Mouse (Mus musculus) embryonic facial prominence, embryonic 14.5 days (tissue): ENCODE measurements around the gene Rtkn2. TPM values are rescaled to one million over a fixed set of nuclear protein-coding genes. Genes with fewer than 3 reads are reported as not detected.

Source experiments
- ATAC-seq: fragments of 200-750 bp; cut with Nextera tagmentation; 2 replicates; pipeline ENCODE4 v1.8.0; 2017; ENCODE audit warnings: low read depth, moderate number of reproducible peaks, moderate TSS enrichment
- DNase-seq: peaks from one replicate; pipeline ENCODE4 v3.0.0-alpha.2; 2015; ENCODE audit warnings: low spot score
- H3K27ac ChIP-seq: fragments of 300-500 bp; sonication (generic); replicated peaks from 2 replicates; pipeline ENCODE4 v1.5.1; 2014; ENCODE audit warnings: low read depth, mild to moderate bottlenecking, low read length, moderate library complexity
- H3K27me3 ChIP-seq: fragments of 300-500 bp; sonication (generic); replicated peaks from 2 replicates; pipeline ENCODE4 v1.6.1; 2014; ENCODE audit warnings: low read length; ENCODE audit not compliant: control insufficient read depth, insufficient read depth
- H3K36me3 ChIP-seq: fragments of 300-500 bp; sonication (generic); 2 replicates; pipeline ENCODE4 v1.6.1; 2014; ENCODE audit warnings: low read length, mixed read lengths; ENCODE audit not compliant: control insufficient read depth, insufficient read depth
- H3K4me1 ChIP-seq: fragments of 300-500 bp; sonication (generic); 2 replicates; pipeline ENCODE4 v1.6.1; 2014; ENCODE audit warnings: antibody characterized with exemption, low read length; ENCODE audit not compliant: control insufficient read depth, insufficient read depth
- H3K4me2 ChIP-seq: fragments of 300-500 bp; sonication (generic); 2 replicates; pipeline ENCODE4 v1.6.1; 2014; ENCODE audit warnings: low read depth, mild to moderate bottlenecking, low read length, moderate library complexity, mixed read lengths
- H3K4me3 ChIP-seq: fragments of 300-500 bp; sonication (generic); 2 replicates; pipeline ENCODE4 v1.5.1; 2014; ENCODE audit warnings: low read depth, mild to moderate bottlenecking, low read length
- H3K9ac ChIP-seq: fragments of 300-500 bp; sonication (generic); 2 replicates; pipeline ENCODE4 v1.6.1; 2014; ENCODE audit warnings: low read depth, mild to moderate bottlenecking, low read length, moderate library complexity, mixed read lengths
- H3K9me3 ChIP-seq: fragments of 300-500 bp; sonication (generic); 2 replicates; pipeline ENCODE4 v1.6.1; 2016; ENCODE audit warnings: low read length; ENCODE audit not compliant: control insufficient read depth
- WGBS: fragments of 180-500 bp; shearing (Covaris S2); extraction: QIAGEN DNeasy Blood & Tissue Kit; methylation state at CpG from one replicate; pipeline ENCODE4 v1.1.7; 2014; 5-methylcytosine and 5-hydroxymethylcytosine counted together
- polyA plus RNA-seq: library from polyadenylated mRNA; unstranded; fragments of >200 nt; fragmentation: Nextera tagmentation; extraction: Ambion mirVana; gene quantifications from 2 replicates; pipeline ENCODE4 v1.2.1, GENCODE M21; 2014

The Rtkn2 gene
- polyA plus RNA-seq, 1 experiment from 2014 or later: 5.4 TPM

GRCm38 (mm10) chr10:67999170-67999569 is 19.8 kb downstream of the Rtkn2 start:
- H3K4me3 ChIP-seq: no peak overlapping the region
- no peaks in the 10 kb centered on the region for H3K36me3 ChIP-seq
- H3K9ac ChIP-seq: no peak overlapping the region
- H3K27me3 ChIP-seq: no peaks in the 10 kb centered on the region
- H3K9me3 ChIP-seq: no peaks in the 10 kb centered on the region
- H3K27ac ChIP-seq: no peak overlapping the region
- DNase-seq (no peak), ATAC-seq (no peak)
- peaks cover 6% of the 10 kb centered on the region; the same call in 1 of the 2 replicates for H3K4me1 ChIP-seq
- no peak overlapping the region for H3K4me2 ChIP-seq
- WGBS: 83% methylated on average over 10 of the region's 10 CpGs

DNA sequence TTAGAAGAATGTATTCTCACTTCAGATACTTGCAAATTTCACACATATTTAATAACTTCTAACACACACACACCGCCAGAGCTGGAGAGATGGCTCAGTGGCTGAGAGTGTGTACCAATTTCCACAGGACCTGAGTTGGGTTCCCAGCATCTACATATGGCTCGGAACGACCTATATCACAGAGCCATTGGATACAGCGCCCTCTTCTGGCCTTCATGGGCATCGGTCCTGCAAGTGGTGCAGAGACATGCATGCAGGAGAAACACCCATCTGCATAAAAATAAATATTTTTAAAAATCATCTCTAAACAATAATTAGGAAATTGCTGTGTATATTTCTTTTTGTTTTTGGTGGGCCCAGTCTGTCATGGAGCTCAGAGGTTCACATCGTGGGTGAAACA is 22.1 kb downstream of the Rtkn2 start:
- DNase-seq: no peak
- H3K9me3 ChIP-seq: no peaks in the 10 kb centered on the region
- no peak overlapping the region for H3K4me2 ChIP-seq
- H3K9ac ChIP-seq: no peak overlapping the region
- H3K4me3 ChIP-seq: no peak overlapping the region
- no peaks in the 10 kb centered on the region for H3K27me3 ChIP-seq
- 86% methylated on average over 6 of the region's 6 CpGs for WGBS
- H3K36me3 ChIP-seq: no peaks in the 10 kb centered on the region
- H3K27ac ChIP-seq: no peak overlapping the region
- no peak for ATAC-seq
- H3K4me1 ChIP-seq: peaks cover 8% of the 10 kb centered on the region; the same call in 1 of the 2 replicates

- ATAC-seq (no peak), DNase-seq (peak; percentile 75)
- H3K4me2 ChIP-seq: 0 out of 2 replicates have a peak overlapping the region, but pooled peaks have one; percentile 23
These were observed 24.5 kb downstream of the Rtkn2 start for GRCm38 (mm10) chr10:68003651-68004422.

GRCm38 (mm10) chr10:68005404-68005803 is 26.0 kb downstream of the Rtkn2 start:
- no peak overlapping the region for H3K4me3 ChIP-seq
- H3K27ac ChIP-seq: no peak overlapping the region
- 78% methylated on average over 17 of the region's 17 CpGs for WGBS
- H3K4me2 ChIP-seq: no peak overlapping the region
- no peak overlapping the region for H3K9ac ChIP-seq
- DNase-seq (peak; percentile 27), ATAC-seq (no peak)
- H3K4me1 ChIP-seq: peaks cover 8% of the 10 kb centered on the region; the same call in 1 of the 2 replicates
- no peaks in the 10 kb centered on the region for H3K27me3 ChIP-seq
- no peaks in the 10 kb centered on the region for H3K9me3 ChIP-seq
- 0 out of 2 replicates have a peak, but pooled peaks cover 5% of the 10 kb centered on the region for H3K36me3 ChIP-seq

More at GRCm38 (mm10) chr10:68003651-68004422, 24.5 kb downstream of the Rtkn2 start:
- Histone ChIP-seq H3K4me3 (no peak overlapping the region), H3K9me3 (no peaks in the 10 kb centered on the region), H3K27me3 (no peaks in the 10 kb centered on the region), H3K27ac (peak overlapping the region; percentile 48; the same call in 1 of the 2 replicates), H3K9ac (no peak overlapping the region; the same call in 1 of the 2 replicates), H3K4me1 (peaks cover 8% of the 10 kb centered on the region; the same call in 1 of the 2 replicates), H3K36me3 (no peaks in the 10 kb centered on the region)
- WGBS: 55% methylated on average over 18 of the region's 18 CpGs

- Histone ChIP-seq H3K4me3 (no peak overlapping the region), H3K4me2 (no peak overlapping the region), H3K27ac (no peak overlapping the region), H3K4me1 (peaks cover 8% of the 10 kb centered on the region; the same call in 1 of the 2 replicates), H3K27me3 (no peaks in the 10 kb centered on the region), H3K9ac (no peak overlapping the region), H3K36me3 (0 out of 2 replicates have a peak, but pooled peaks cover 10% of the 10 kb centered on the region), H3K9me3 (no peaks in the 10 kb centered on the region)
- DNase-seq (peak; percentile 28), ATAC-seq (no peak)
- 86% methylated on average over 11 of the region's 11 CpGs for WGBS
These were observed 27.1 kb downstream of the Rtkn2 start for GRCm38 (mm10) chr10:68006491-68006890.

GRCm38 (mm10) chr10:68007103-68007502 is 27.7 kb downstream of the Rtkn2 start:
- Histone ChIP-seq H3K9ac (no peak overlapping the region), H3K27me3 (no peaks in the 10 kb centered on the region), H3K9me3 (no peaks in the 10 kb centered on the region), H3K36me3 (0 out of 2 replicates have a peak, but pooled peaks cover 10% of the 10 kb centered on the region), H3K27ac (no peak overlapping the region), H3K4me2 (no peak overlapping the region), H3K4me3 (no peak overlapping the region), H3K4me1 (peaks cover 8% of the 10 kb centered on the region; the same call in 1 of the 2 replicates)
- WGBS: 90% methylated on average over 6 of the region's 6 CpGs
- DNase-seq (no peak), ATAC-seq (no peak)

DNA sequence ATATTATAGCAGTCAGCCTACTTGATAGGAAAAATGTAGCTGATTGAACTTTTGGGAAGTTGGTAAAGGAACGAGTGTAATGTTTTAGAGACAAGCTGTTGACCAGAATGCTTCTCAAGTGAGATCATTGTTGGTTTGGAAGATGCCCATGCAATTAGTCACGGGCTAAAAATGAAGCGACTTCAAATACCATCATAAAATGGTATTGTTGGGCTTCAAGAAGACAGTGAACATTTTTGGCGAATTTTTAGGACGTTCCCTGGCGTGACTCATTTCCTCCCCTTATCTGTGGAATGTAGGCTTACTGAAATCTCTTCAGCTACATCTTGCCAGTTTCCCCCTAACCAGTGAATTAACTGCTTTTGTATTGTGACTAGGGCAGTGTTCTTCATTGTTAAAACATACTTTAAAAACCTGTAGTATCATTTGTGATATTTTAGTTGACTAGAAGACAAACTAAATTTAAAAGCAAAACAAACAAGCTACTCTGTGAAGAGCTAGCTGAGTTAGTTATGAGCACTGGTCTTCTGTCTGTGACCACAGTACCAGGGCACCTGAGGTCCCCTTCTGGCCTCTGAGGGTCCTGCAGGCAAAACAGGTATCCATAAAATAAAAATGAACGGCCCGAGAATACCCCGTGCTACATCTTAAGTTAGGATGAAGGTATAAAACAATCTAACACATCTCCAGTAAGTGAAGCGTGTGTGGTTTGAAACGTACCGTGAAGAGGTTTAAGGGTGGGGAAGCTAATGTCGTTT is 29.0 kb downstream of the Rtkn2 start:
- Histone ChIP-seq H3K4me2 (no peak overlapping the region), H3K27ac (no peak overlapping the region), H3K9ac (no peak overlapping the region), H3K27me3 (no peaks in the 10 kb centered on the region), H3K36me3 (0 out of 2 replicates have a peak, but pooled peaks cover 10% of the 10 kb centered on the region), H3K4me1 (peaks cover 8% of the 10 kb centered on the region; the same call in 1 of the 2 replicates), H3K4me3 (no peak overlapping the region), H3K9me3 (no peaks in the 10 kb centered on the region)
- ATAC-seq (no peak), DNase-seq (peak; percentile 57)
- WGBS: 70% methylated on average over 13 of the region's 13 CpGs

GRCm38 (mm10) chr10:68009301-68009700 is 29.9 kb downstream of the Rtkn2 start:
- H3K4me2 ChIP-seq: no peak overlapping the region
- ATAC-seq (no peak), DNase-seq (no peak)
- H3K9me3 ChIP-seq: no peaks in the 10 kb centered on the region
- peaks cover under 1% of the 10 kb centered on the region; the same call in 1 of the 2 replicates for H3K4me1 ChIP-seq
- H3K36me3 ChIP-seq: 0 out of 2 replicates have a peak, but pooled peaks cover 10% of the 10 kb centered on the region
- no peak overlapping the region for H3K9ac ChIP-seq
- no peak overlapping the region for H3K4me3 ChIP-seq
- H3K27ac ChIP-seq: no peak overlapping the region
- no peaks in the 10 kb centered on the region for H3K27me3 ChIP-seq
- WGBS: 86% methylated on average over 9 of the region's 9 CpGs
